Mouse (Mus musculus) midbrain, embryonic 10.5 days (tissue): ENCODE results near the gene Wipf1. TPM values are rescaled to one million over a fixed set of nuclear protein-coding genes. Genes with fewer than 3 reads are reported as not detected.

Experiments
- DNase-seq: peaks from one replicate; pipeline ENCODE4 v3.0.0-alpha.2; 2017; ENCODE audit warnings: low spot score
- H3K27ac ChIP-seq: fragments of 300-500 bp; sonication (generic); replicated peaks from 2 replicates; pipeline ENCODE4 v1.5.1; 2016; ENCODE audit warnings: mild to moderate bottlenecking
- H3K27me3 ChIP-seq: fragments of 300-500 bp; sonication (generic); 2 replicates; pipeline ENCODE4 v1.6.1; 2016; ENCODE audit warnings: low read depth, mild to moderate bottlenecking; ENCODE audit not compliant: poor library complexity, severe bottlenecking
- H3K36me3 ChIP-seq: fragments of 300-500 bp; sonication (generic); 2 replicates; pipeline ENCODE4 v1.6.1; 2016; ENCODE audit warnings: mild to moderate bottlenecking, moderate library complexity
- H3K4me1 ChIP-seq: fragments of 300-500 bp; sonication (generic); 2 replicates; pipeline ENCODE4 v1.6.1; 2016
- H3K4me3 ChIP-seq: fragments of 300-500 bp; sonication (generic); 2 replicates; pipeline ENCODE4 v1.5.1; 2016; ENCODE audit warnings: mild to moderate bottlenecking, moderate library complexity
- H3K9me3 ChIP-seq: fragments of 300-500 bp; sonication (generic); replicated peaks from 2 replicates; pipeline ENCODE4 v1.6.1; 2016; ENCODE audit warnings: mild to moderate bottlenecking
- WGBS: fragments of 180-500 bp; shearing (Covaris S2); methylation state at CpG from one replicate; pipeline ENCODE4 v1.1.7; 2016; 5-methylcytosine and 5-hydroxymethylcytosine counted together
- polyA plus RNA-seq: library from polyadenylated mRNA; unstranded; fragments of >200 nt; fragmentation: Nextera tagmentation; extraction: Ambion mirVana; gene quantifications from 2 replicates; pipeline ENCODE4 v1.2.1, GENCODE M21; 2016

The Wipf1 gene
- polyA plus RNA-seq, 1 experiment from 2014 or later, result 7.6 TPM

DNA sequence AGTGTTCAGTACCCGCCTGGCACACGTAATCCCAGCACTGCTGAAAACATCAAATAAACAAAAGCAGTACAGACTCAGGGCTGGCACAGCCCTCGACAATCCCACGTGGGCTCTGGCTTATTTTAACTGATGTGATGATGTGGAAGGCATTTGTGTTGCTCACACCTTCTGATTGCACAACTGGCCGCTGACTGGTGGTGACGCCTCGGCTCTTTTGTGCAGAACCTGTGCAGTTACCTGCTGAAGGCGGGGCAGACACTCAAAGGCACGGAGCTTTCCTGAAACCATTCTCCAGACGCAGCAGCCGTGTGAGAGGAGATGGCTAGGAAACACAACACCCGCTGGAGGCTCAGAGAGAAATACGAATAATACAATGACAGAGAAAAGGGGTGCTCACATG, 9.1 kb upstream of the Wipf1 start:
- no peak overlapping the region for H3K4me3 ChIP-seq
- no peak for DNase-seq
- peaks cover 7% of the 10 kb centered on the region for H3K27me3 ChIP-seq
- 90% methylated on average over 13 of the region's 13 CpGs for WGBS
- H3K36me3 ChIP-seq, result no peaks in the 10 kb centered on the region
- H3K4me1 ChIP-seq, result peaks cover 10% of the 10 kb centered on the region
- H3K27ac ChIP-seq, result no peak overlapping the region
- H3K9me3 ChIP-seq, result no peaks in the 10 kb centered on the region

DNA sequence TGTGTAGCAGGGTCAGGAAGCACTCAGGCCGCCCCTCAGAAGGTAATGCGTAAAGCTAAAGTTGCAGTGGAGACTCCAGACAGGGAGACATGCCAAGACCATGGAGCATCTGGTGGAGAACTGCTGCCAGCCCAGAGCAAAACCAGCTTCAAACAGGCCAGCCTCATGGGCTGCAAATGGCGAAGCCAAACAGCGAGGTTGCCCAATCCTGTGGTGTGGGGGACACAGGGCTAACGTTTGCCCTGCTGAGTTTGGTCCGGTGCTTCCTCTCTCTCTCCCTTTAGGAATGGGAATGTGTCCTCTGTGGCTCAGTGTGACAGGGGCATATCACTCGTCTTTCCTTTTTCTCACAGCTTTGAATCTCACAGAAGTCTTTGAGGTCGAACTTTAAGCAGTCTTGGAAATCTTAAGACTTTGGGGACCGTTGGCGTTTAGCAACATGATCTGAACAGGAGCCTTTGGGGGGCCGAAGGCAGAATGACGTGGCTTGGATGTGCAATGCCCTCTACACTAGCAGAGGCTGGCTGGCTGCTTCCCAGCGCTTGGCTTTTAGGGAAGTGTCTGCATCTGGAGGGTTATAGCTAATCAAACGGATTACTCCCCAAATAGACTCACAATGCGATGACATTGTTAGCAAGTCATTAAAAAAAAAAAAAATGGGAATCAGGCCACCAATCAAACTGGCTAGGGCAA, 6.7 kb upstream of the Wipf1 start:
- no peak overlapping the region for H3K27ac ChIP-seq
- WGBS, result 83% methylated on average over 15 of the region's 15 CpGs
- H3K4me1 ChIP-seq, result peaks cover 14% of the 10 kb centered on the region
- no peaks in the 10 kb centered on the region for H3K36me3 ChIP-seq
- DNase-seq, result no peak
- H3K27me3 ChIP-seq, result no peaks in the 10 kb centered on the region; the same call in 1 of the 2 replicates
- H3K4me3 ChIP-seq, result no peak overlapping the region
- no peaks in the 10 kb centered on the region for H3K9me3 ChIP-seq

DNA sequence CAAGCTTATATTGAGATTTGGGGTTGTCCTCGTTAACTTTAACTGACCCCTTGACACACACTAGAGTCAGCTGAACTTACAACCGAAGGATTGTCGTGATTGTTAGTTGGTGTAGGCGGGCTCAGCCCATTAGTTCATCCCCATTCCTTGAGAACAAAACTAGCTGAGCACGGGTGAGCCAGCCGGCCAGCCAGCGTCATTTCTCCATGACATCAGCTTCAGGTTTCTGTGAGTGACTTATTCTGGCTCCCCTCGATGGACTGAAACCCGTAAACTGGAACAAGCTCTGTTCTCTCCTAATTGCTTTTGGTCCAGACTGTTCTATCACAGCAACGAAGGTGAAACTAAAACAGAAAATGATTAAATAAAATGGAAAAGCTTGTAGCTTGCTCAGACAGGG, 5.2 kb upstream of the Wipf1 start:
- H3K4me1 ChIP-seq, result peaks cover 20% of the 10 kb centered on the region
- H3K9me3 ChIP-seq, result no peaks in the 10 kb centered on the region
- no peak overlapping the region for H3K27ac ChIP-seq
- H3K27me3 ChIP-seq, result peaks cover 8% of the 10 kb centered on the region
- no peaks in the 10 kb centered on the region for H3K36me3 ChIP-seq
- WGBS, result 81% methylated on average over 10 of the region's 10 CpGs
- no peak for DNase-seq
- H3K4me3 ChIP-seq, result no peak overlapping the region

DNA sequence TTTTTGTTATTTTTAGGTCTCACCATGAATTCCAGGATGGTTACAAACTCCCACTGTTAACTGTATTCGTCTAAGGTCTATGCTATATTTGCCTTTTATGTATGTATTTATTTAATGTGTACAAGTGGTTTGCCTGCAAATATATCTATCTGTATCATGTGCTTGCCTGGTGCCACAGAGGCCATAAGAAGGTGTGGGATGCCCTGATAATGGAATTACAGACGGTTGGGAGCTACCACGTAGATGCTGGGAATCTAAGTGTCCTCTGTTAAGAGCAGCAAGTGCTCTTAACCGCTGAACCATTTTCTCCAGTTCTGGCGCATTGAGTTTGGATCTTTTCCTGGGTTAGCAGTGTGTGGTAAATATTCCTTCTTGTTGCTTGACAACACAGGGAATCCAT, 953 bp upstream of the Wipf1 start:
- WGBS, result 74% methylated on average over 5 of the region's 5 CpGs
- Histone ChIP-seq H3K9me3 (no peaks in the 10 kb centered on the region), H3K4me1 (peaks cover 49% of the 10 kb centered on the region), H3K27me3 (peaks cover 15% of the 10 kb centered on the region; the same call in 1 of the 2 replicates), H3K36me3 (no peaks in the 10 kb centered on the region), H3K4me3 (no peak overlapping the region), H3K27ac (no peak overlapping the region)
- no peak for DNase-seq

DNA sequence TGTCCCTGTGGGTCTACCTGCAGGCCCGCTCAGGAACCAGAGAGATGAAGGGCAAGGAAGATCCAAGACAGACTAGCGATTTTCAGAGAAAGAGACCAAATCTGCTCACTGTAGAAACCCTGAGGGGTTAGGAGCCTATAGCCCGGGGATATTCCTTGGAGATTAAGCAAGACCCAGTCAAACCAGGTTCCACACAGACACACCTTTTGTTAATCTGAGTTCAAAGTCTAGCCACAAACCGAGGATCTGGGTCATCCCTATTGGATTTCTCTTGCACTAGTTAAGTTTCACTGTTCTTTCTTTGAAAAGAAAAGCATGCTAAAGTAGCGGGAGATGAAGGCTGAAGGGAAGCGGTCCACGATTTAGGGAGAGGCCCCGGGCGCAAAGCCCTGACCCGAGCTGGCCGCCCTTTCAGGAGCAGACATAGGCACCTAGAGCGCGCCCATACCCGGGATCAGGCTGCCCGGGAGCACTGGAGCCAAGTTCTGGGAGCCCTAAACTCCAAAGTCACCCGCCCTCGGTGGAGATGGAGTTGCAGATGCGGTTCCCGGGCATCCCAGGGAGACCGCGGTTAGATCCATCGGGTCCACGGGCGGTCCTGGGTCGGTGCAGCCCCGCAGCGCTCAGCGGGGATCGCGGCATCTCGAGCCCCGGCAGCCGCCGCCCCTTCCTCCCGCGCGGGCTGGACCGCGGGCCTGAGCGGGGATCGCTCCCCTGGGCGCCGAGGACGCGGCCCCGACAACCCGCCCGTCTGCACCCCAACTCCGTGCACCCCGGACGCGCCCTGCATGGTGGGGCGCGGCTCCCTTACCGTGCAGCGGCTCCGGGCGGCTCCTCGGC, 798 bp downstream of the Wipf1 start:
- H3K27ac ChIP-seq, result peak overlapping the region; percentile 95
- peak overlapping the region; percentile 94 for H3K4me3 ChIP-seq
- DNase-seq, result peak; percentile 67
- H3K36me3 ChIP-seq, result no peaks in the 10 kb centered on the region
- H3K27me3 ChIP-seq, result peaks cover 15% of the 10 kb centered on the region; the same call in 1 of the 2 replicates
- WGBS, result 2% methylated on average over 59 of the region's 59 CpGs
- H3K4me1 ChIP-seq, result peaks cover 49% of the 10 kb centered on the region
- no peaks in the 10 kb centered on the region for H3K9me3 ChIP-seq

DNA sequence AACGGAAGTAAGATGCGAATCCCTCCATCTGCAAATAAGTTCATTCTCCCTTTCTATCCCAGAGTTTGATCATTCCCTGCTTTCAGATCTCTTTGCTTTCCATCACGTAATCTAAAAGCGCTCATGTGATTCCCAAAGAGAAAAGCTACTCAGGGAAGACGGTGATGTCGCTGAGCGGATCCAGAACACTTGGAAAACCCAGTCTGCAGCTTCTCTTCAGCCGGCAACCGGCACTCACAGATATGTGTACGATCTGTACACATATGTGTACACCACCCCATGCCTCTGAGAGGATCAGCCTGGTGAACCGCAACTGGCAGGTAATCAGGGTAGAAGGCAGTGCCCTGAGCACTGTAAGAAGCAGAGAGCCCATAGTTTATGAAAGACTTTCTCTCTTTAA, 1.6 kb downstream of the Wipf1 start:
- H3K4me1 ChIP-seq, result peaks cover 55% of the 10 kb centered on the region
- WGBS, result 86% methylated on average over 11 of the region's 11 CpGs
- H3K4me3 ChIP-seq, result peak overlapping the region; percentile 94

DNA sequence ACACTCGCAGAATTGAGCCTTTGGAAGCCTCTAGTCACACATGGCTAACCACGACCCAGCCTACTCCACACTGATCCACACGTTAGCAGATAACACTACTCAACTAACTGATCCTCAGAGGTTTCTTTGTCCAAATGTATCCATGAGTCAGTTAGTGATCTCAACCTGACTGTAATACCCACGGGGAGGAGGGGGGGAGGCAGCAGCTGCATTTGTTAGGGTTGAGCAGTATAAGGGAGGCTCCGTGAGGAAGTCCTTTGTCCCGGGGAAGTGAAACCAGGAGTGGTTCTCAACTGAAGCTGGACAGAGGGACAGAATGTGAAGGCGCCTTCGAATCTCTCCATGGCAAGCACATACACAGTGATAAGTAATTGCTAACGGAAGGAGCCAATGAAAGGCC, 2.8 kb downstream of the Wipf1 start:
- Histone ChIP-seq H3K27me3 (peaks cover 15% of the 10 kb centered on the region; the same call in 1 of the 2 replicates), H3K4me3 (no peak overlapping the region), H3K4me1 (peaks cover 65% of the 10 kb centered on the region), H3K9me3 (no peaks in the 10 kb centered on the region), H3K27ac (no peak overlapping the region), H3K36me3 (no peaks in the 10 kb centered on the region)
- no peak for DNase-seq
- WGBS, result 78% methylated on average over 9 of the region's 9 CpGs

More for the DNA sequence above, 1.6 kb downstream of the Wipf1 start:
- Histone ChIP-seq H3K9me3 (no peaks in the 10 kb centered on the region), H3K27me3 (peaks cover 15% of the 10 kb centered on the region; the same call in 1 of the 2 replicates), H3K36me3 (no peaks in the 10 kb centered on the region), H3K27ac (no peak overlapping the region)
- no peak for DNase-seq

DNA sequence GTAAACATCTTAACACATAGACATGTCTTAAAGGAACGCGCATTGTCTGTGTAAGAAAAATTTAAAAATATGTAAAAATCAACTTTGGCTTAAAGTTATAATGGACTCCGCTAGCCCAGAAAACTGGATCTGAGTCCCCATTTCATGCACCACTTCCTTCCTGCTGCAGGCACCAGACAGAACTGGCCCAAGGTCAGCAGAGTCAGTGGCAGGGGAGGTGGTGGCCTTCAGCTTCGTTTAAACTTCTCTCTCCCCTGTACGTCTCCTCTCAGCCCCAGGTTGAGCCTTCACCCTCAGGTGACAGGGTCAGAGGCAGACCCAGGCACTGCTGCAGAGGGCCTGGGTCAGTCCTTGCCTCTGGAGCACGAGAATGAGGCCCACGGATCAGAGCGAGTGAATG, 6.6 kb downstream of the Wipf1 start:
- 0 out of 2 replicates have a peak overlapping the region, but pooled peaks have one; percentile 30 for H3K27ac ChIP-seq
- H3K4me3 ChIP-seq, result no peak overlapping the region
- no peak for DNase-seq
- peaks cover 35% of the 10 kb centered on the region for H3K4me1 ChIP-seq
- H3K27me3 ChIP-seq, result peaks cover under 1% of the 10 kb centered on the region; the same call in 1 of the 2 replicates
- H3K36me3 ChIP-seq, result no peaks in the 10 kb centered on the region
- no peaks in the 10 kb centered on the region for H3K9me3 ChIP-seq
- WGBS, result 74% methylated on average over 8 of the region's 8 CpGs

DNA sequence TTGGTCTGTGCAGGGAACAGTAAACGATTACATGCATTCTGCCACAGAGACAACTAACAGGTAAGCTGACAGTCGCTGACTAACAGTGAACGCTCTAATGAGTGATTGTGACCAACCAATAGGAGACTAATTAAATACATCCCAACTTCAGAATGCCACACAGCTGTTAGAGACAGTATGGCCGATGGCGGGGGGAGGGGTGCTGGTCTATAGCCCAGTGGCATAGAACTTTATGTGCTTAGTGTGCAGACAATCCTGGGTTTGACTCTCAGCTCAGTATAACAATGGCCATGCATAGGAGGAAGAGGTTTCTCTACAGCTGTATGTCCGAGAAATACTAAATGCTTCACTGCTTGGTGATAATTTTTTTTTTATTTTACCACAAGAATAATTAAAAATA, 7.2 kb downstream of the Wipf1 start:
- Histone ChIP-seq H3K4me3 (no peak overlapping the region), H3K27ac (no peak overlapping the region), H3K36me3 (no peaks in the 10 kb centered on the region), H3K9me3 (no peaks in the 10 kb centered on the region), H3K27me3 (no peaks in the 10 kb centered on the region), H3K4me1 (peaks cover 30% of the 10 kb centered on the region)
- DNase-seq, result no peak
- 80% methylated on average over 6 of the region's 6 CpGs for WGBS

DNA sequence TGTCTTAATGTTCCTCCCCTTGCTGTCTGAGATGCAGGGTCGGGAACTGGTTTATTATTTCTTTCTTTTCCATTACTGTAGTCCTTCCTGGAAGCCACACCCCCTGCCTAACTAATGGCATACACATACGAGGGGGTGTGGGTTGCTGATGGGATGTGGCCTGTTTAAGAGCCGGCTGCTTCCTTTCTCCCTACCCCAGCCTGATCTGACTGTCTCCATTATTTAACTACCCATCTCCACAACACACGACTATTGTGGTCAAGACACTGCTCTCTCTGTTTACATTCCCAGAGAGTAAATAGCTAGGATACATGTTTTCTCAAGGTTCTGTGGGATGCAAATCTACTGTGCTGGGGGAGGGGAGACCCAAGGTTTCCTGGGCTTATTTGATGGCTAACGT, 7.8 kb downstream of the Wipf1 start:
- DNase-seq, result no peak
- WGBS, result 39% methylated on average over 5 of the region's 5 CpGs
- Histone ChIP-seq H3K36me3 (no peaks in the 10 kb centered on the region), H3K4me3 (no peak overlapping the region), H3K4me1 (peaks cover 24% of the 10 kb centered on the region), H3K27ac (no peak overlapping the region), H3K9me3 (no peaks in the 10 kb centered on the region), H3K27me3 (no peaks in the 10 kb centered on the region)

DNA sequence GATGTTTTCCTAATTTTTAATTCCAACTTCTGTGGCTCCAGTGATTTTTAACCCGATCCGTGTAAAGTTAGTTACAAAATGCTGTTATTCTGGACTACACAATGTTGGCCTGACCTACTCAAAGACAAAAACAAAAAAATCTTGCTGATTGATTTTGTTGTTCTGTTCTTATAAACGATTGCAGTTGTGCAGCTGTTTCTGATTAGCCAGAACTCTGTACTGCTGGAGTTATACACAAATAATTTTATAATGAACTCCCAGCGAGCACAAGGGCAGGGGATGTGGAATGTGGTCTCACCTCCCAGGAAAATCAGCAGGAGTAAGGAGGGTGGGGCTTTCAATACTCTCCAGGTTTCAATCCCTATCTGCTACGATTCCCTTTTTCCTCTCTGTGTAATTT, 10.6 kb downstream of the Wipf1 start:
- Histone ChIP-seq H3K36me3 (no peaks in the 10 kb centered on the region), H3K9me3 (no peaks in the 10 kb centered on the region), H3K27ac (no peak overlapping the region), H3K4me1 (peaks cover 20% of the 10 kb centered on the region), H3K27me3 (no peaks in the 10 kb centered on the region), H3K4me3 (no peak overlapping the region)
- 84% methylated on average over 5 of the region's 5 CpGs for whole genome bisulfite sequencing
- DNase-seq, result no peak

DNA sequence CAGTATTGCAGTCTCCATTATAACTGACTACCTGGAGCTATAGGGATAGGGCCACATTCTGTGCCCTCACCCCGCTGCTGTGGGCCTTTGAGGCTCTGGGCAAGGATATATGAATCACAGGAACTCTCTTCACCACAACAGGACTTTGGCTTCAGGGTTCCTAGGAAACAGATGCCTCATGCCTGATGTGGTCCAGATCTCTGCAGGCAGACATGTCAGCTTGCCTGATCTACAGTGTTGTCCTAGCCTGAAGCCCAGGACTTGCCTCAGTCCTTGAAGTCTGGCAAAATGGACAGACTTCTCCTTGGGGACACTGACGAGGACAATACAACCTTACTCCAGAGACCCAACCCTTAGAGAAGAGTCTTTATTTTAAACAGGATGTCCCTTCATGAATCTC, 11.2 kb downstream of the Wipf1 start:
- H3K4me1 ChIP-seq, result peaks cover 18% of the 10 kb centered on the region
- no peak overlapping the region for H3K27ac ChIP-seq
- DNase-seq, result no peak
- no peaks in the 10 kb centered on the region for H3K27me3 ChIP-seq
- H3K4me3 ChIP-seq, result no peak overlapping the region
- WGBS, result 83% methylated on average over 2 of the region's 2 CpGs
- no peaks in the 10 kb centered on the region for H3K36me3 ChIP-seq
- H3K9me3 ChIP-seq, result no peaks in the 10 kb centered on the region

DNA sequence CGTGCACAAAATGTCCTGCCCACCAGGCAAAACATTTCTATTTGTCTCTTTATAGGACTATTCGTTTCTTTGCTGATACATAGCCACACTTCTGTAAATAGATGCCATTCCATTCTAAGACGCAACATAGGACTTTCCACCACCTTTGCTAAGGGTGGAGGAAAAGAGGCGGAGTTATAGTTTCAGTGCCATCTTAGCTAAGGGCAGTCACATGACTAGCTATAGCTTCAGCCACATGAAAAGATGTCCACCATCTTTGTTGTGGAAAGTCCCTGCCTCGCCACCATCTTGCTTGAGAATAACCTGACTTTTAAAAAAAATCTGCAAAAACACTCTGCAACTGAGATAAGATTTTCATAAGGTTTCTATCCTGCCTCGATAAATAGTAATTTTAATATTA, 15.4 kb downstream of the Wipf1 start:
- H3K27me3 ChIP-seq, result no peaks in the 10 kb centered on the region
- H3K36me3 ChIP-seq, result no peaks in the 10 kb centered on the region
- H3K4me3 ChIP-seq, result no peak overlapping the region
- WGBS, result 92% methylated on average over 6 of the region's 6 CpGs
- no peaks in the 10 kb centered on the region for H3K4me1 ChIP-seq
- no peaks in the 10 kb centered on the region for H3K9me3 ChIP-seq
- no peak for DNase-seq
- H3K27ac ChIP-seq, result no peak overlapping the region
